Mouse (Mus musculus) left cerebral cortex, postnatal 36 days (tissue): ENCODE results near the gene Dguok. TPM values are rescaled to one million over a fixed set of nuclear protein-coding genes. Genes with fewer than 3 reads are reported as not detected.
A peak's percentile ranks its signal among the peaks of the same experiment; 100 is the strongest.

ENCODE experiments used
- DNase-seq, 2 experiments: peaks; one replicate each; pipeline ENCODE4 v3.0.0; 2021 to 2022; ENCODE audit warnings: low spot score in 2 of 2, mixed read lengths in 1 of 2
- intact Hi-C: fragments of 180-260 bp; cut with DNase I; formaldehyde crosslinking; loops from one replicate; pipeline ENCODE4 v1.15.1; 2025
- total RNA-seq, 2 experiments: library from RNA; stranded (reverse); gene quantifications; 2 replicates each; pipeline ENCODE4 v1.2.3; 2021

Dguok gene
- total RNA-seq, 2 experiments from 2014 or later, result 19.8 to 29.9 TPM

DNA sequence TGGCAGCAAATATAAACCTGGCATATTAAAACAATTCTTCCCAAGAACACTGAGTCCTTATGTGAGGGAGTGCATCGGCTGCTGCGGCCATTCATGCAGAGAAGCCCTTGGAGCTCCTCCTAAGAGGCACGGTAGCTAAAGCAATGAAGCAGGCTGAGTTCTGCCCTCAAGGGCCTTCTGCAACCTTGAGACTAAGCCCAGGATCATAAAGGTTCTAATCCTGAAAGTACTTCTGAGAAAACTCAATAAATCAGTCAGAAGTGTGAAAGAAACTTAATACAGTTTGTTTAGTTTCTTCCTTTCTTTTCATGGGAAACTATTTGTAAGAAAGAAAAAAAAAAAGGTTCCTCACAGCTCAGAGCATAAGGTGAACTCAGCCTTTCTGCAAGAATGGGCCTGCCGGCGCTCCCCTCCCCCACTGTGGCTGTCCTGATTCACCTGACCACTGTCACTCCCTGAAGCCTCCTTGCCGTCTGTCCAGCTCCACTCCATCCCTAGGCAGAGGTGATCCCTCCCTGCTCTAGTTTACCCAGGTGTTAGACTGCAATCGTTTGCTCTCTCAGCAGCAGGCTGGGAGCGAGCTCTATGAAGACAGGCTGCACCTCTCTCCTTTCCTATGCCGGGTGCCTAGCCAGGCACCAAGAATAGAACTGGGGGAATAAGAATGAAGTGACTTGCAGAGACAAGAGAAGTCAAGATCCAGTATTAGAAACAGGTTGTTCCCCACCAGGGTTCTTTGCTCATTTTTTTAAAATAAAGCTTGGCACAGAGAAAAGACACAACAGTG is 5.1 kb downstream of the Dguok start:
- DNase-seq, result no peak
- intact Hi-C loops, result no loop called here

DNA sequence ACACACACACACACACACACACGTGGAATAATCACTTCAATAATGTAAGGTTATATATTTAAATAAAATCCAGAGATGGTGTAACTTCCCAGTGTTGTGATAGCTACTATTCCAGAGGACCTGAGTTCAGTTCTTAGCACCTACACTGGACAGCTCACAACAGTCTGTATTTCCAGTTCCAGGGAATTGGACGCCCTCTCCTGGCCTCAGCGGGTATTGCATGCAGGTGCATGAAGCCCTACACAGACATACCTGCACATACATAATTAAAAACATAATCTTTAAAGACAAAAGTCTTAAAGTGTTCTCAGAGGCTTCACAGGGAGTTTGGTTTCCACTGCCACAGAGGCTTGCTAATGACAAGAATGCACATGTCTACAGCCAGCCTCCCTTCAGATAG is 6.3 kb downstream of the Dguok start:
- intact Hi-C loops, result no loop called here

DNA sequence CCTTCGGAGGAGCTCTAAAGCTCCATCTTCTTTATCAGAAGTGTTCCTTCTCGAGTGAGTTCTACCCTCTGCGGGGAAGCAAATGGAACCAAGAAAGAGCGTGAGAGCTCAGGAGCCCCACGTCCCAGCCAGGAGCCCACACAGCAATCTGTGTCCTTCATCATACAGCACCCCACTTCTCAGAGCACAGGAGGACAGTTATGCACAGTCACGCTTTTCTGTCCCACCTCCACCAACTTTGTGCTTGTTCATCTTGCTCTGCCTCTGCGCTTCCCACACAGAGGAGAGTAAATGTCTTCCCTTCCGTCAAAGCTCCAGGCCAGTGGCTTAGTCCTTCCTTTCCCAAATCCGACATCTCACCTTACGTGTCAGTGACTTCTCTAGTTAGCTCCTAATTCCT is 7.7 kb downstream of the Dguok start:
- peak; percentile 40 to 58 for DNase-seq
- intact Hi-C loops, result no loop called here

More for the DNA sequence above, 6.3 kb downstream of the Dguok start:
- DNase-seq, result no peak

DNA sequence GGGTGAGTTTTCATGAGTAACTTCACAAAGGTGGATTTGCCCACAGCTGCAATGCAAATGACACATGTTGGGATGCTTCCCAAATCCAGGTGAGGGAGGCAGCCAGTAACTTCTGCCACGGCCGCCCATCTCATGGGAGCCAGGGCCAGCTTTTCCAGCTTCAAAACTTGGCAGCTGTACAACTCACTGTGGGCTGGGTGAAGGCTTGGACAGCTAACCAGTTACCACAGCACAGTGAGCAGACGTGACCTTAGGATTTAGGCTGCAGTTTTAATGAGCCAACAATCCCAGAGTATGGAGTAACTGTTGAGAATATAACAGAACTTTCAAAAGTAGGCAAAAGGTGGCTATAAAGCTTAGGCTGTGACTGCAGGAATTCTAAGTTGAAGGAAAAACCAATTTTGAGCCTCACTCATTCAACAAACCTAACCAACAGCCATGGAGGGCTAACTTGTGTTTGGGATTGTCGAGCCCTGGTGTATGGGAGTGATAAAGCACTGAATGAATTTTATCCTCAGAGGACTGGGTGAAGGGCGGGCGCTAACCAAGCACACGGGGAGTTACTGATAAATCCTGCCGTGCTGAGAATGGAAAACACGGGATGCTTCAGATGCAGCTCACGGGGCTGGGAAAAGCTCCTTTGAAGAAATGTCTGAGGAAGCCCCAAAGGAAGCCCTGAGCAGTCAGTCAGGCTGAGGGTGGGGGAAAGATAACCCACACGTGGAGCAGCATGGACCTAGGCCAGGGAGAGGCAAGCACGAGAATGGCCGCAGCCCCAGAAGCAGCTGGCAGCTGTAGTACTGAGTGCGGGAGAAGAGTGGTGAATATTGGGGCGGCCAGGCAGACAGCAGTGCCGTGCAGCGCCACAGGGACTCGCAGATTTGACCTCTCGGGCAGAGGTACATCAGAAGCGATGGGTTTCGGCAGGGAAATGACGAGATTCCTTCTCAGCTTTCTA is 9.7 kb downstream of the Dguok start:
- intact Hi-C loops, result no loop called here
- DNase-seq, result no peak

DNA sequence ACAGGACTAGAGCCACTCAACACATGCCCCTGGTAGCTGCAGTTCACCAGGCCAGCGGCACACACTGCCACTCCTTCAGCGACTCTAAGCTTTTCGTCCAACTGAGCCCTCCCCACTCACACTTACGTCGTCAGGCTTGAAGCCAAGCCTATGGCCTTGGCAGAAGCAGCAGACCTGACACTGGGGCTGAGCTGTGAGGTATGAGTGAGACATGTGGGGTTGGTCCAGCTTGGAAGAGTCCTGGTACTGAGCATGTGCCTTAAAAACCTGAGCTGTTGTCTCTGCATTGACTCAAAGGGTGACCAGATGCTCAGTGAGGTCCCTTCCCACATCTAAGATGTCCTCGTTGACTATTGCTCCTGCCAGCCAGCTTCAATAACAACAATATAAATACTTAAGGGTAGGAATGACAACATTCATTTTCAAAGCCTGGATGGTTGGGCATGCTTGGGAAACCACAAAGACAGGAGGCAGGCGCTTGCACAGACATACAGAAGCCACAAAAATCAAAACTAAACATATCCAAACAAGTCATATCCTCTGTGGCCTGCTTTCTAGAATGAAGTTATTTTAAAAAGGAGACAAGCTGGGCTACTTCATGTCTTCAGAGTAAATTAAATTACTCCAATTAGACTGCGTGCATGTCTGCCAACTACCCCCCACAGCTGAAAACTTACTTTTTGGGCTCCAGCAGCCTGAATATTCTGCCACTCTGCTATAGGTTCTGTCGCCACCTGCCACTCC is 10.6 kb downstream of the Dguok start:
- intact Hi-C loops, result no loop called here
- DNase-seq, result no peak

DNA sequence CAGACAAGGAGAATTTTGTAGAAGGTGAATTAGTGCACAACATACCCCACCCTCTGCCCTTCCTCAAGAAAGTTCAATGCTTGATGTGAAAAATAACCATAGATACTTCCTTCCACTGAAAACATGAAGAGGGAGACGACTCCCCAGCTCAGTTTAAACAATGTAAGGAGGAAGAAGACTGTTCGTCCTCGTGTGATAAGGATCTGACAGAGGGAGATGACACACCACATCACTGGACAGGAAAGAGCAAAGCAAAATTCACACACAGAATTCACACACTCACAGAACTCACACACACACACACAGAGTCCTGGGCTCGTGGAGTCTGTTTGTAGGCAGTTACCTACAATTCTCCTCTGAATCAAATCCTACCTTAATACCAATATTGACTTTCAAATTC is 16.1 kb downstream of the Dguok start:
- intact Hi-C loops, result no loop called here

DNA sequence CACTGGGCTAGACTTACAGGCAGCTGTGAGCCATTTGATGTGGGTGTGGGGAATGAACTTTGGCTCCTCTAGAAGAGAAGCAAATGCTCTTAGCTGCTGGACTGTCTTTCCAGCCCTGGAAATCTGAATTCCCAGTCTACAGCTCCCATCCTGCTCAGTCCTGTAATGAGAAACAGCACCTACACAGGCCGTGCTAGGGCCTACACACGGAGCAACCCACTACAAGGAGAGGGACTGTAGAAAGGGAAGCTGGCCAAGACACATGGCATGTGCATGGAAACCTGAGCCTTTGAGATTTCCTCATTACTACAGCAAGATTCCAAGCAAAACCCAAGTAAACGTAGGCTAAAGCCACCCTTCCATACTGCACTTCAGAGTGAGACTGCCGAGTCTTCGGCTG is 18.6 kb downstream of the Dguok start:
- intact Hi-C loops, result no loop called here
- DNase-seq, result no peak

More for the DNA sequence above, 16.1 kb downstream of the Dguok start:
- no peak for DNase-seq

DNA sequence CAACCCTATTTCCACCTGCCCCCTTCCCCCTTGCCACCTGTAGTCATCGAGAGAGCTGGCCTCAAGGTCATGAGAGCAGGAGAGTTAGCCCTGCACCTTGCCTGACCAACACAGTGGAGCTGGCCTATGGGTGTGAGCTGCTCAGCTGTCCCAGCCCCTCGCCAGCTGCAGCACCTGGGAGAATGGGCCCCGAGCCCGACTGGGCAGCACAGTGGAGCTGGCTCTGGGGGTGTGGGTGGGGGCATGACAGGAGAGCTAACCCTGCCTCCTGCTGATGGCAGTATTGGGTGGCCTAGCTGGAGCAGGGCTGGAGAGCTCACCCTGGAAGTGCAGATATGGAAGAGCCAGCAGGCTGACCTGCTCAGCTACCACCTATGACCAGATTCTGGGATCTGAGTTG is 19.5 kb downstream of the Dguok start:
- no peak for DNase-seq
- intact Hi-C loops, result no loop called here

DNA sequence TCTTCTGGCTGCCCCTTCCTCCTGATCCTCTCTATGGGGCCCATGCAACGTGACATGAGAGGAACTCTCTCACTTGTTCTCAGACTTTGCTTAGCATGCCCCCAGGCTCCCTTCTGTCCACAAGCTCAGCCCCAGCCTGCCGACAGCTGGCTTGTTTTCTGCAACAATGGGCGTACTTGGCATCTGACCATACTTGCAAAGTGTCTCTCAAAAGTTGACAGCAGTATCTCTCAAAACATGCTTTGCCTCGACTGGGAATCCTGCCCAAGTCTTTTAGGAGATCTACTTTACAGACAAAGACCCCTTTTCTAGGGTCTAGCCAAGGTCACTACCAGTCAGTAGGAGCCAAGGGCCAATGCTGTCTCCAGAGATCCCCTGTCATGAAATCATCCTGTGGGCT is 20.9 kb downstream of the Dguok start:
- DNase-seq, result no peak
- intact Hi-C loops, result no loop called here

DNA sequence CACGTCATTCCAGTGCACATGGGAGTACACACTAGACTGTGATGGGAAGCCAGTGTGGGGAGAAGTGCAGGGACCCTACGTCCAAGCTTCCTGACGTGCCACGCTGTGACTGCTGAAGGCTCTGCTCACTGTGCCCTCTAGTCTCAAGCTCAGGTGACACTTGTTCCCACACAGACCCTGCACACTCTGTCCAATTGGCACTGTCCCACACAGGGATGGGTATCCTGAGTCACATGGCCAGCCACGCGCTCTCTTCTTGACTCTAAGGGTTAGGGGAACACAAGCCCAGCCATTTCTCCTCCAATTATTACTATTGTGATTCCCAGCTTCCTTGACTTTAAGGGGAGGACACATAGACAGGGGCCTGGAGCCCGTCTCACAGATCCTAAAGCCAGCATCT is 23.0 kb downstream of the Dguok start:
- no peak for DNase-seq
- intact Hi-C loops, result no loop called here

DNA sequence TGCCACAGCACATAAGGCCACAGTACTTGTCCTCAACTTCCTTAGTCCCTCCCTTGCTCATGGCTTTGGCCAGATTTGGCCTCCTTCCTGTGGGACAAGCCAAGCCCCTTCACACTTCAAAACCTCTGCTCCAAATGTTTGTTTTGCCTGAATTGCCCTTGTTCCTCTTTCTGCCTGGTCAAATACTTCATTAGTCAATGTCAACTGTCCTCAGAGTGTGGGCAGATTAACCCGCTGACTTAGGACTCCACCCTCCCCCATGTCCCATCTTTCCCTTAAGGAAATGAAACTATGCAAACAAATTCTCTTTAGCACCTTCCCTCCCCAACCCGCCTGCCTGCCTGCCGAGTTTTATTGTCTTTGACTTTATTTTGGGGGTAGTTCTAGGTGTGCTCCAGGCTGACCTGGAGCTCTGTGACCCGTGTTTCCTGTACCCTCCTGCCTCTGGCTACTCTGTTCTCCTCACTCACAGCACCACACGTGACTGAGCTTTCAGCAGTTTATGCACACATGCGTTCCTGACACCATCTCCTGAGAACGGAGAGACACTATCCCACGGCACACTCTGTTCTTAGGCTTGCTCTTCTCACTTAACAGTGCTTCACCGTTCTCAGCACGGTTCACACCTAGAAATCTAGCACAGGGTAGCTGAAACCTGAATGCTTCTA is 24.2 kb downstream of the Dguok start:
- no peak for DNase-seq
- intact Hi-C loops, result no loop called here

DNA sequence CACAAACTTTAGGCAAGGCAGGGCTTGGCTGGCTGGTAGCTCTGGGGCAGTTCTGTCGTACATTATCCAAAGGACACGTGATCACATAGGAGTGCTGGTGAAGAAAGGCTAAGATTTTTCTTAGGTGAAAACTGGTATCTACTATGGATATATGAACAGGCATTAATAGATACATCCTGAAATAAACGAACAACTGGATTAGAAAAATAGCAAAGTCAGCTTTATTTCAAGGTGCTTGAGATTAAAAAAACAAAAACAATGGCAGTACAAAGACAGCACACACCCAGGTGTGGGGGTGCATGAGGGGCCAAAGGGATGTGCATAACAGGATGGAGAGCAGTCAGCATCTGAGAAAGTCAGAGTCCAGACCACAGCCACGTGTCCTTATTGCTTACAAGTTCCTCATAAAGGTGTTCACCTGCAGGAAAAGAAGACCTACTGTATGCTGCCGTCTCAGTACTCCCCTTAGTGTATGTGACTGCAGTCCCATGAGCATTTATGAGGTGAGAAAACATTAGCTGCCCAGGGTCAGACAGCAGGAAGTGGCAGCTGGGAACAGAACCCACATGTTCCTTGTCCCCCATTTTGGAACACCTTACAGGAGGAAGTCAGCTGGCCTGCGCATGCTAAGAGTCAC is 26.6 kb downstream of the Dguok start:
- no peak for DNase-seq
- intact Hi-C loops, result no loop called here

DNA sequence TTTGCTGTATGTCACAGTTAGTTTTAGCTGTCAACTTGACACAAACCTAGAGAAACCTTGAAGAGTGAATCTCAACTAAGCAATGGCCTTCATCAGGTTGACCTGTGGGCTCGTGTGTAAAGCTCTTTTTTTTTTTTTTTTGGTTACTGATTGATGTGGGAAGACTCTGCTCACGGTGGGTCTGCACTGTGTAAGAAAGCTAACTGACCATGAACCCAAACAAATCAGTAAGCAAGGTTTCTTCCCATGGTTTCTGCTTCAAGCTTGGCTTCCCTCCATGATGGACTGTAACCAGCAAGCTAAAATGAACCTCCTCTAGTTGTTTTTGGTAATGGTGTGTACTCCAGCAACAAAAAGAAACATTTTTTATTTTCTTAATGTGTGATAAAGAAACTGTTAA is 27.6 kb downstream of the Dguok start:
- DNase-seq, result no peak
- intact Hi-C loops, result no loop called here

DNA sequence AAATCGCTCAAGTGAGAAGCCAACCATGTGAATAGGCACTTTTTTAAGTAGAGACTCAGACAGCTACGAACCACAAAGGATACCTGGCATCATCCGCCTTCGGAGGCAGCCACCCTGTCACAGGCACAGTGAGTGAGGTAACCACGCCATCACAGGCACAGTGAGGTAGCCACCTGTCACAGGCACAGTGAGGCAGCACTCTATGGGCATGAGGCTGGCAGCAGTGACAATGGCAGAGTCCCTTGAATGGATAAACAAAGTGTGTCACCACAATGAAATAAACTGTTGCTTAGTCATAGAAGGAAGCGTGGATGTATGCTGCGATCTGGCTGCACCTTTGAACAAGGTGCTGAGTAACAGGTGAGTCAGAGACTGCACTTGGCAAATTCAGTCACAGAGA is 28.1 kb downstream of the Dguok start:
- intact Hi-C loops, result no loop called here
- no peak for DNase-seq

DNA sequence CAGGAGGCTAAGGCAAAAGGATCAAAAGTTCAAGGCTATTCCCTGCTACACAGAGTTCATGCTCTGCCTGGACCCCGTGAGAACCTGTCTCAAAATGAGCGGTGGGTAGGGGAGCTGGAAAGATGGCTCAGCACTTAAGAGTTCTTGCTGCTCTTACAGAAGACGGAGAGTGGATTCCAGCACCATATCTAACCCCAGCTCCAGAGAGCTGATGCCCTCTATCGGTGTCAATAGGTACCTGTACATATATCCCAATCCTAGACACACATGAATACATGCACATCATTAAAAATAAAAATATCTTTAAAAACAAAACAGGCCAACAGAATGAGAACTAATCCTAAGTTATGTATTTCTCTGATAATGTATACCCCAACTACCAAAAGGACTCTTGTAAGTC is 28.6 kb downstream of the Dguok start:
- intact Hi-C loops, result no loop called here
- DNase-seq, result no peak

DNA sequence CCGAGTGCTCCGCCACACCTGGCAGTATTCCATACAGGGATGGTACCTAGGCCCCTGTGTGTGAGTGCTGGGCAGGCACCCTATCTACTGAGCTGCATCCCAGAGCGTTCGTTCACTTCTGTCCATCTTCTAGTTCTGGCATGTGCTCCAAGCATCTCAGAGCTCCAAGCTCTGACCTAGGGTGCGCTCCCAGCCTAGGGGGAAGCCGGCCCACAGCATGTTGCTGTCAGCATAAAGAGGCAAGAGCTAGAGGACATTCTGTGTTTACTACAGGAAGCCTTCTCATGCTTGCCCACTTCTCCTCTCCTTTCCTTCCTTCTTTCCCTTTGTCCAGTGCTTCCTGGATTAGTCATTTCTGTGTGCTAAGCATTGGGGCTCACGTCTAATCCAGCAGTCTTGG is 31.3 kb downstream of the Dguok start:
- no peak for DNase-seq

DNA sequence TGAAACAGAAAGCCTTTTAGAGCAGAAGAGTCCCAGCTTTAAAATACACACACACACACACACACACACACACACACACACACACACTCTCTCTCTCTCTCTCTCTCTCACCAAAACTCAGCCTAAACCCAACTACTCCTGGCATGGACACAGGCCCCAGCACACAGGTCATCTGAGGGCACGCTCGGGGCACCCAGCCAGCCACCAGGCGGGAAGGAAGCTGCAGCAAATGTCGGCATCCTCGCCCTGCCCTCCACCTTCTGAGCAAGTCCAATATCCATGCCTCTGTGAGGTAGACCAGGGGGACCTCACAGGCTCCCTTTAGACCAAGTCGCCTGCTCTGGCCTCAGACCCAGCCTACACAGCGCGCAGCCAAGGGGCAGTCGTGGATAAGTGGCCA is 33.5 kb downstream of the Dguok start:
- intact Hi-C loops, result no loop called here
- no peak for DNase-seq

More for the DNA sequence above, 31.3 kb downstream of the Dguok start:
- intact Hi-C loops, result no loop called here

DNA sequence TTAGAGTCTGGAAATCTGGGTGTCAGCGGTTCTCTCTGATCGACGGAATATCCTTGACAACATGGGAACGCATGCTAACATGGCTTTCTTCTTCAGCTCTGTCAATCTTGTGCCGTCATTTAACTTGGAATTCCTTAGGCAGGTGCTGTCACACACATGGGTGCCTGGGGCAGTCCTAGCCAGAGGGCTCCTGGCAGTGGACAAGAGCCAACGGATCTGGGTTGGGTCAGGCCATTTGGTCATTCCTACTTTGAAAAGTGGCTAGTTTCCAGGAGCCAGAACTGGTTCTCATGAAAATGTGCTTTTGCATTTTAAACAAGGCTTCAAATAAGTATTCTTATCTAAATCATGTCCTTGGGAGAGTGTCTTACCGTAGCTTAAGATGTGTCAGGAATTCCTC is 35.0 kb downstream of the Dguok start:
- no peak for DNase-seq
- intact Hi-C loops, result no loop called here

DNA sequence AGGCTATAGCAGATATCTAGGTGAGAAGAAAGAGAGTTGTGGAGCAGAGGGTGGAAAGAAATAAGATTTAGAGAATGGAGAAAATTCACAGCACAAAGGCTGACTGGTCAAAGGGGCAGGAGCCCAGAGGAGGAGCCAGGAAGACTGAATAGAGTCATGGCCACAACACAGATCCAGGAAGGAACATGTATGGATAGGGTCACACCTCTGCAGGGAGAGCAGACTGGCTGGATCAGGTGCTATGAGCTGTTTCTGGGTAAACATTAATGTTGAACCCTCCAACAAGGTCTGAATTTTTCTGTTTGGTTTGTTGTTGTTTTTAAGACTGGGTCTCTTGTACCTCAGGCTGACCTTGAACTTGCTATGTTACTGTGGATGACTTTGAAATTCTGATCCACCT is 42.8 kb downstream of the Dguok start:
- DNase-seq, result no peak
- intact Hi-C loops, result no loop called here
